Mouse (Mus musculus) liver, postnatal 0 days (tissue): Measurements from ENCODE around the gene Fn1.

ENCODE experiments used
- CTCF ChIP-seq: sonication (generic); IDR thresholded peaks from 2 replicates; pipeline ENCODE4 v1.5.1; 2016; ENCODE audit warnings: antibody characterized with exemption, low read depth
- EP300 ChIP-seq: IDR thresholded peaks from 2 replicates; pipeline ENCODE4 v1.6.1; 2016; ENCODE audit warnings: antibody characterized with exemption, low read depth, mild to moderate bottlenecking

GRCm38 (mm10) chr1:71648166-71648565 is 4.8 kb downstream of the Fn1 start:
- TF ChIP-seq CTCF = no peak
- no peak for TF ChIP-seq EP300
